Mouse (Mus musculus) embryonic facial prominence, embryonic 14.5 days (tissue): ENCODE results near the gene Psmb8. TPM values are rescaled to one million over a fixed set of nuclear protein-coding genes. Genes with fewer than 3 reads are reported as not detected.
"Not testable (repeated sequence)": the region's sequence is repeated elsewhere in the genome, so short reads cannot be mapped to it uniquely, and the experiment has no call there.

Source experiments
- ATAC-seq: fragments of 200-750 bp; cut with Nextera tagmentation; 2 replicates; pipeline ENCODE4 v1.8.0; 2017; ENCODE audit warnings: low read depth, moderate number of reproducible peaks, moderate TSS enrichment
- DNase-seq: peaks from one replicate; pipeline ENCODE4 v3.0.0-alpha.2; 2015; ENCODE audit warnings: low spot score
- H3K27ac ChIP-seq: fragments of 300-500 bp; sonication (generic); replicated peaks from 2 replicates; pipeline ENCODE4 v1.5.1; 2014; ENCODE audit warnings: low read depth, mild to moderate bottlenecking, low read length, moderate library complexity
- H3K27me3 ChIP-seq: fragments of 300-500 bp; sonication (generic); replicated peaks from 2 replicates; pipeline ENCODE4 v1.6.1; 2014; ENCODE audit warnings: low read length; ENCODE audit not compliant: control insufficient read depth, insufficient read depth
- H3K36me3 ChIP-seq: fragments of 300-500 bp; sonication (generic); 2 replicates; pipeline ENCODE4 v1.6.1; 2014; ENCODE audit warnings: low read length, mixed read lengths; ENCODE audit not compliant: control insufficient read depth, insufficient read depth
- H3K4me1 ChIP-seq: fragments of 300-500 bp; sonication (generic); 2 replicates; pipeline ENCODE4 v1.6.1; 2014; ENCODE audit warnings: antibody characterized with exemption, low read length; ENCODE audit not compliant: control insufficient read depth, insufficient read depth
- H3K4me2 ChIP-seq: fragments of 300-500 bp; sonication (generic); 2 replicates; pipeline ENCODE4 v1.6.1; 2014; ENCODE audit warnings: low read depth, mild to moderate bottlenecking, low read length, moderate library complexity, mixed read lengths
- H3K4me3 ChIP-seq: fragments of 300-500 bp; sonication (generic); 2 replicates; pipeline ENCODE4 v1.5.1; 2014; ENCODE audit warnings: low read depth, mild to moderate bottlenecking, low read length
- H3K9ac ChIP-seq: fragments of 300-500 bp; sonication (generic); 2 replicates; pipeline ENCODE4 v1.6.1; 2014; ENCODE audit warnings: low read depth, mild to moderate bottlenecking, low read length, moderate library complexity, mixed read lengths
- H3K9me3 ChIP-seq: fragments of 300-500 bp; sonication (generic); 2 replicates; pipeline ENCODE4 v1.6.1; 2016; ENCODE audit warnings: low read length; ENCODE audit not compliant: control insufficient read depth
- WGBS: fragments of 180-500 bp; shearing (Covaris S2); extraction: QIAGEN DNeasy Blood & Tissue Kit; methylation state at CpG from one replicate; pipeline ENCODE4 v1.1.7; 2014; 5-methylcytosine and 5-hydroxymethylcytosine counted together
- polyA plus RNA-seq: library from polyadenylated mRNA; unstranded; fragments of >200 nt; fragmentation: Nextera tagmentation; extraction: Ambion mirVana; gene quantifications from 2 replicates; pipeline ENCODE4 v1.2.1, GENCODE M21; 2014

The Psmb8 gene
- polyA plus RNA-seq, 1 experiment from 2014 or later: 12.1 TPM

GRCm38 (mm10) chr17:34220401-34220800 lies 22.9 kb downstream of the Psmb8 start:
- H3K36me3 ChIP-seq, H3K27me3 ChIP-seq, DNase-seq, H3K27ac ChIP-seq, H3K4me1 ChIP-seq, ATAC-seq, H3K9ac ChIP-seq, H3K4me2 ChIP-seq, H3K4me3 ChIP-seq: not testable (repeated sequence)
- WGBS: 98% methylated on average over 5 of the region's 16 CpGs
- peaks cover 11% of the 10 kb centered on the region; the same call in 1 of the 2 replicates for H3K9me3 ChIP-seq

- ATAC-seq: no peak
- no peak for DNase-seq
- H3K9ac ChIP-seq: no peak overlapping the region
- no peaks in the 10 kb centered on the region for H3K4me1 ChIP-seq
- H3K4me3 ChIP-seq: no peak overlapping the region
- no peak overlapping the region for H3K4me2 ChIP-seq
- H3K9me3 ChIP-seq: peaks cover 11% of the 10 kb centered on the region; the same call in 1 of the 2 replicates
- H3K27ac ChIP-seq: no peak overlapping the region
- no peaks in the 10 kb centered on the region for H3K36me3 ChIP-seq
- WGBS: 92% methylated on average over 3 of the region's 3 CpGs
- H3K27me3 ChIP-seq: no peaks in the 10 kb centered on the region
Observed at GRCm38 (mm10) chr17:34224816-34225215, 27.3 kb downstream of the Psmb8 start.

GRCm38 (mm10) chr17:34225426-34225825 lies 27.9 kb downstream of the Psmb8 start:
- no peak for ATAC-seq
- H3K27me3 ChIP-seq: no peaks in the 10 kb centered on the region
- no peak for DNase-seq
- no peak overlapping the region for H3K4me2 ChIP-seq
- no peaks in the 10 kb centered on the region for H3K4me1 ChIP-seq
- no peak overlapping the region for H3K27ac ChIP-seq
- H3K9me3 ChIP-seq: peaks cover 11% of the 10 kb centered on the region; the same call in 1 of the 2 replicates
- no peak overlapping the region for H3K4me3 ChIP-seq
- H3K9ac ChIP-seq: no peak overlapping the region
- WGBS: 98% methylated on average over 8 of the region's 8 CpGs
- no peaks in the 10 kb centered on the region for H3K36me3 ChIP-seq

- H3K4me3 ChIP-seq, ATAC-seq, H3K27me3 ChIP-seq, H3K4me2 ChIP-seq, DNase-seq, H3K36me3 ChIP-seq, H3K27ac ChIP-seq, H3K4me1 ChIP-seq, H3K9ac ChIP-seq: not testable (repeated sequence)
- peaks cover 11% of the 10 kb centered on the region; the same call in 1 of the 2 replicates for H3K9me3 ChIP-seq
- WGBS: 99% methylated on average over 13 of the region's 23 CpGs
Observed at GRCm38 (mm10) chr17:34225911-34226310, 28.4 kb downstream of the Psmb8 start.

- H3K9me3 ChIP-seq, H3K4me3 ChIP-seq, H3K27ac ChIP-seq, ATAC-seq, H3K4me1 ChIP-seq, H3K9ac ChIP-seq, H3K36me3 ChIP-seq, H3K4me2 ChIP-seq, DNase-seq, H3K27me3 ChIP-seq: not testable (repeated sequence)
- 75% methylated on average over 3 of the region's 9 CpGs for WGBS
Observed at GRCm38 (mm10) chr17:34230971-34231370, 33.5 kb downstream of the Psmb8 start.

- not testable (repeated sequence) for H3K27ac ChIP-seq, H3K4me1 ChIP-seq, H3K36me3 ChIP-seq, ATAC-seq, H3K9ac ChIP-seq, H3K27me3 ChIP-seq, H3K4me2 ChIP-seq, DNase-seq, H3K9me3 ChIP-seq, H3K4me3 ChIP-seq
- 97% methylated on average over 5 of the region's 7 CpGs for WGBS
Observed at GRCm38 (mm10) chr17:34232021-34232420, 34.5 kb downstream of the Psmb8 start.

- no peaks in the 10 kb centered on the region for H3K27me3 ChIP-seq
- WGBS: 29% methylated on average over 9 of the region's 9 CpGs
- peak; percentile 55; the same call in 1 of the 2 replicates for ATAC-seq
Observed at GRCm38 (mm10) chr17:34234926-34235325, 37.4 kb downstream of the Psmb8 start.

GRCm38 (mm10) chr17:34236691-34237090 lies 39.2 kb downstream of the Psmb8 start:
- no peak overlapping the region for H3K27ac ChIP-seq
- H3K9me3 ChIP-seq: peaks cover 3% of the 10 kb centered on the region; the same call in 1 of the 2 replicates
- no peak overlapping the region for H3K4me3 ChIP-seq
- H3K36me3 ChIP-seq: no peaks in the 10 kb centered on the region
- H3K4me1 ChIP-seq: no peaks in the 10 kb centered on the region
- no peak overlapping the region for H3K4me2 ChIP-seq
- WGBS: 78% methylated on average over 5 of the region's 5 CpGs
- ATAC-seq (no peak), DNase-seq (no peak)
- no peaks in the 10 kb centered on the region for H3K27me3 ChIP-seq
- H3K9ac ChIP-seq: no peak overlapping the region

More at GRCm38 (mm10) chr17:34234926-34235325, 37.4 kb downstream of the Psmb8 start:
- Histone ChIP-seq H3K27ac (no peak overlapping the region), H3K9me3 (no peaks in the 10 kb centered on the region), H3K9ac (no peak overlapping the region), H3K4me1 (no peaks in the 10 kb centered on the region), H3K36me3 (no peaks in the 10 kb centered on the region), H3K4me3 (no peak overlapping the region), H3K4me2 (no peak overlapping the region)
- DNase-seq: peak; percentile 48

GRCm38 (mm10) chr17:34237741-34238140 lies 40.2 kb downstream of the Psmb8 start:
- Histone ChIP-seq H3K4me2 (no peak overlapping the region), H3K4me1 (no peaks in the 10 kb centered on the region), H3K9me3 (peaks cover 6% of the 10 kb centered on the region; the same call in 1 of the 2 replicates), H3K27me3 (no peaks in the 10 kb centered on the region), H3K36me3 (no peaks in the 10 kb centered on the region), H3K27ac (no peak overlapping the region), H3K4me3 (no peak overlapping the region), H3K9ac (no peak overlapping the region)
- WGBS: 68% methylated on average over 3 of the region's 3 CpGs
- ATAC-seq (no peak), DNase-seq (no peak)
